Mouse (Mus musculus) T-helper 17 cell (primary cell): ENCODE measurements around the gene C2cd4b.
"Not testable (repeated sequence)": the region's sequence is repeated elsewhere in the genome, so short reads cannot be mapped to it uniquely, and the experiment has no call there.

ENCODE experiments used
- in situ Hi-C, 2 experiments: fragments of 300-600 bp; cut with MboI, MseI; formaldehyde crosslinking; loops; 1 replicate in 1 of 2; 2 replicates in 1 of 2; pipeline ENCODE4 v1.15.1; 2025; ENCODE audit warnings: high pct_unique_total_duplicates in 2 of 2

The C2cd4b gene

GRCm38 (mm10) chr9:67759163-67759955 lies at the start of gene C2cd4b:
Gene C2cd4b, plus strand, starts transcription at chr9:67759437.
- in situ Hi-C loops, result no loop called here

- in situ Hi-C loops, result loop anchor here in 1 of 2 experiments (5.0 kb wide), 1 partner anchor 96 kb away; no protein-coding TSS in a partner anchor
Measured at GRCm38 (mm10) chr9:67711051-67711877, 48.0 kb upstream of the C2cd4b start.

GRCm38 (mm10) chr9:67712146-67712545 lies 47.1 kb upstream of the C2cd4b start:
- in situ Hi-C loops, result loop anchor here in 1 of 2 experiments (5.0 kb wide), 1 partner anchor 95 kb away; no protein-coding TSS in a partner anchor

DNA sequence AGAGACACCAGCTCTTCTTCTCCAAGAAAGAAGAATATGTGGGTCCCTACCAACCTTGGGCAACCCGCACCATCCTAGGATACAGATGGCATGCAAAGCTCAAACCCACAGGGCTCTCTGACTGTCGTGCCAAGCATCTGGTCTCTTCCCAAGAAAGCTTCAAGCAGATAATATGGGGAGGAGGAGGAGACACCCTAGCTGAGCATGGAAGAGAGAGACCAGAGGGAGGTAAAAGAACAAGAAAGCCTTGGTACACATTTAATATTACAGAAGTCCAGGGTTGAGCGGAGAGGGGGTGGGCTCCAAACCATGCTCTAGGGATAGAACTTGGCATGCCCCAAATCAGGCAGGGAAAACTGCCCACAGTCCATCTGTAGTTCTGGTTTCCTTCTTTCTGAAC lies 42.2 kb upstream of the C2cd4b start:
- in situ Hi-C loops, result no loop called here

DNA sequence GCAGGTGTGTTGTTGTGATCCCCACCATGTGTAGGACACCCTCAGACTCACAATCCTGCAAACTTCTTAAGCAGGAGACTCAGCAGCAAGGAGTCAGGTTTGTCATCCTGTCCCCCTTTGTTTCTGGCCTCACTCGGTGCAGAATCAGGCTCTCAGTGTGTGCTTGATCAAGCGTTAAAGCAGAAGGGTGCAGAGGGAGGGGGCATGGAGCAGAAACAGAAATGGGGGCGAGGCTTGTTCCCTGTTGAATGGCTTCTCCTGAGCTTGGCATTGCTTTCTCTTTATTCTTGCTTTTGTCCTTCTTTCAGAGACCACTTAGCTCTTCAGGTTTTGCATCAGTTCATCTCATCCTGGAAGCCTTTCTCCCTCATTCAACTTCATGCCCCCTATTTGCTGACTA lies 40.6 kb upstream of the C2cd4b start:
- in situ Hi-C loops, result no loop called here

- in situ Hi-C loops, result no loop called here
Measured at GRCm38 (mm10) chr9:67720150-67720549, 39.1 kb upstream of the C2cd4b start.

DNA sequence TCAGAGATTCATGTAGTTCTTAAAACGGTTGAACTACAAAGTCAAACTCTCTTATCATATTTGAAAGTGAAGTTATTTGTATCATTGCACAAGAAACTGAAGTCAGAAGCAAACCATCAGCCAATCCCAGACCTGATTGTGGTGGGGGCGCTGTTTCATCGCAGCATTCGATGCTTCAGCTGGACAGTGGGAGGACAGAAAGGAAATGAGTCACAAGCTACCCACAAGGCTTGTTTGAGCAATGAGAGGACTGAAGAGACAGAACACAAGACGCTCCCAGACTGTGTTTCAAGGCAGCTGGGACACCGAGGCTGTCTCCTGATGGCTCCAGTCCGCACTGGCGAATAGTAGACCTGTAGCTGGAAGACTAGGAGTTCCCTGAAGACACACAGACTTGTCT lies 36.9 kb upstream of the C2cd4b start:
- in situ Hi-C loops, result no loop called here

DNA sequence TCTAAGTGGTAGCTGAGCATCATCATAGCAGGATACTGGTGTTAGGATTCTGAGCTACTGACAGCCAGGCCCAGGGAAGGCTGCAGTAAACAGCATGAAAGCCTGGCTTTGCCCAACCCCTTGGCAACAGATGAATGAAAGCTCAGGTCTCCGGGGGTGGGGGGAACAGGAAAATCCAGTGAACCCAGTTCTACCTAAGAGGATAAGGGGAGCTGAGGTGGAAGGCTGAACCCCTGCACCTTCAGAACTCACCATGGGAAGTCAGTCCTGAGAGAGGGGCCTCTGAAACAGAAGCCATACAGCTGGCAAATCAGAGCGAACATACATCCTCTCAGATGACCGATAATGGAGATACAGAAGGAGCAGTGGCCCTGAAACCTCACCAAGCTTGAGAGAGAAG lies 34.0 kb upstream of the C2cd4b start:
- in situ Hi-C loops, result no loop called here

DNA sequence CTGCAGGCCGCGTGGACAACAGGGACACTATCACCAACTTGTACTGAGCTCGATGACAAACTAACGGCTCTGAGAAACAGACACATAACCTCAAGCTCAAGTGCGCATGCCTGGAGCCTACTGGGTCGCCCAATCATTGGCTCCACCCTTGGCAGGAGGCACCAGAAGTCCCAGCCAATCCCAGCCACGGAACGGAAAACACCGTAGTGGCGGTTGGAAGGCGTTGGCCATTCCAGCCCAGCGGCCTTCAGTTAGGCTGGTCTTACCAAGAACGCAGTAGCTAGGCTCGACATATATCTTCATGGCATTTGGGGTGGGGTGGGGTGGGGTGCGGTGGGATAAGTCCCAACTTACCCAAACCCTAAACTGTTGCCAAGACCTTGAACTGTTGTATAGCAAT lies 25.5 kb upstream of the C2cd4b start:
- in situ Hi-C loops, result no loop called here

- in situ Hi-C loops, result no loop called here
Measured at GRCm38 (mm10) chr9:67735426-67735825, 23.8 kb upstream of the C2cd4b start.

- in situ Hi-C loops, result no loop called here
Measured at GRCm38 (mm10) chr9:67741256-67741655, 18.0 kb upstream of the C2cd4b start.

- in situ Hi-C loops, result no loop called here
Measured at GRCm38 (mm10) chr9:67753411-67754182, 5.6 kb upstream of the C2cd4b start.

GRCm38 (mm10) chr9:67754713-67755112 lies 4.5 kb upstream of the C2cd4b start:
- in situ Hi-C loops, result no loop called here

GRCm38 (mm10) chr9:67758686-67759085 lies 551 bp upstream of the C2cd4b start:
- in situ Hi-C loops, result no loop called here

DNA sequence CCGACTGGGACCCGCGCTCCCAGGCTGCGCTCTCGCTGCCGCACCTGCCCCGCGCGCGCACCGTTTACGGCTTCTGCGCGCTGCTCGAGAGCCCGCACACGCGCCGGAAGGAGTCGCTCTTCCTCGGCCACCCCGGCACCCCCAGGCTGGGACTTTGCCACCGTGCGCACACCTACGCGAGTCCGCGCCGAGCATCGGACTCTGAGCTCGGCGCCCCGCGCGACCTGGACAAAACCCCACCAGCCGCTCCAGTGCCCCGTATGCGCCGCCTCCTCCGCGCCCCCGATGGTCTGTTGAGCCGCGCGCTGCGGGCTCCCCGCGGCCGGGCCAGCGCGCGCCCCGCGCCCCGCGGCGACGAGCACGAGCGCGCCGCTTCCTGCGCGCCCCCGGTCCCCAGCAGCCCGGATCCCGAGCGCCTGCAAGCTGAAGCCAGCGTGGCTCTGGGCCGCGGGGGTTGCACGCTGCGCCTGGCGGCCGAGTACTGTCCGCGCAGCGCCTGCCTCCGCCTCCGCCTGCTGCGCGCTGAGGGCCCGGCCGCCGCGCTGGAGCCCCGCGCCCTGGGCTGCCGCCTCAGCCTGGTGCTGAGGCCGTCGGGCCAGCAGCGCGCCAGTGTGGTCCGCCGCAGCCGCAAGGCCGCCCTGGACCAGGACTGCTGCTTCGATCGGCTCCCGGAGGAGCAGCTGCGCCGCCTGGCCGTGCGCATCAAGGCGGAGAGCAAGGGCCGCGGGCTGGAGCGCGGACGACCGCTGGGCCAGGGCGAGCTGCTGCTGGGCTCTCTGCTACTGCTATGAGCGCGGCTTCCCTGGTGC lies 923 bp downstream of the C2cd4b start:
- in situ Hi-C loops, result not testable (repeated sequence)

GRCm38 (mm10) chr9:67760991-67761390 lies 1.8 kb downstream of the C2cd4b start:
- in situ Hi-C loops, result no loop called here

DNA sequence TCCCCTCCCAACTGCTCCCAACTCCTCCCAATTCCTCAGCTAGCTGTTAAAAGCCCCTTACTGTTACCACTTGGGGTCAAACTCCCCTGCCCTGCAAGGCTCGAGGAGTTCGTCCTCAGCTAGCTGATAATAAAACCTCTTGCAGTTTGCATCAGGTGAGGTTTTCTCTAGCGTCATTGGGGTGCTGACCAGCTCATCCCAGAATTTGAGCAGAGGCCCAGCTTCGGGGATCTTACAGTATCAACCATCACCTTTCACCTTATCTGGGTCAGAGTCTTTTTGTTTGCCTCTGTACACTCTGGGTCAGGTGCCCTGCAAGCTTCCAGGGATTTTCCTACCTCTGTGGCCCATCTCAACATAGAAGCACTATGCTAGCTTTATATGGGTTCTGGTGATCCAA lies 4.1 kb downstream of the C2cd4b start:
- in situ Hi-C loops, result no loop called here

DNA sequence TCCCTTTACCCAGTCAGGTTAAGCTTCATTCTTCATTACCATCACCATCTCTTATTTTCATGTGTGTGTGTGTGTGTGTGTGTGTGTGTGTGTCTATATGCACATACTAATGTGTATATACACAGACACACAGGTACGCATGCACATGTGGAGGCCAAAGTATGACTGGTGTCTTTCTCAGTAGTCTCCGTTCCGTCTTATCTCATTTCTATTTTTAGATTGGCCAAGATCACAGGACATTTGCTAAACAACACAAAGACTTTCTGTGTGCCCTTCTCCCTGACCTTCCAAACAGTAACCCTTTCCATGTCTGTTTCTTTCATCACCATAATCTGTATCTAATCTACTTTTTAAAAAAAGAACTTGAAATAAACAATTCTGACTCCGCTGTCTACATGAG lies 7.2 kb downstream of the C2cd4b start:
- in situ Hi-C loops, result loop anchor here in 1 of 2 experiments (5.0 kb wide), 1 partner anchor 106 kb away; no protein-coding TSS in a partner anchor

GRCm38 (mm10) chr9:67766948-67767347 lies 7.7 kb downstream of the C2cd4b start:
- in situ Hi-C loops, result loop anchor here in 1 of 2 experiments (5.0 kb wide), 1 partner anchor 105 kb away; no protein-coding TSS in a partner anchor

DNA sequence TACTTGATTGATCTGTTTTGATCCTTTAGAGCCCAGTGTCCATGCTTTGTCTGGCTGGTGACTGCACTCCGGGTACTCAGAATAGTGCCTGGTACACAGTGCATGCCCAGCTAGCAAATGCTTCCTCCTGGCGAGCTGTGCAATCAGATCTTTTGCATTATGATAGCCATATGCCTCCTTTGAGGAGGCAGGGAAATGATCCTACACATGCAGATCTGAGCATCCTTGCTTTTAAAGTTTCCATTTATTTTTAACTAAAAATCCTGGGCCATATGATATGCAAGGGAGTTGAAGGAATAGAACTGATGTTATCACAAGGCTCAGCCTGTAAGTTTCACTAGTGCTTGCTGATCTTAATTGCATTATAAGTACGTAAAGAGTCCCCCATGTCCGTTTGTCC lies 9.6 kb downstream of the C2cd4b start:
- in situ Hi-C loops, result loop anchor here in 1 of 2 experiments (5.0 kb wide), 1 partner anchor 103 kb away; no protein-coding TSS in a partner anchor

- in situ Hi-C loops, result loop anchor here in 1 of 2 experiments (5.0 kb wide), 1 partner anchor 103 kb away; no protein-coding TSS in a partner anchor
Measured at GRCm38 (mm10) chr9:67769401-67769800, 10.2 kb downstream of the C2cd4b start.
